Mouse (Mus musculus): Measurements from ENCODE around the gene Foxl1.

Gene Foxl1

GRCm38 (mm10) chr8:121093496-121093895, 34.2 kb upstream of the Foxl1 start:
- no peak for DNase-seq (ENCODE audit: low read depth)

DNA sequence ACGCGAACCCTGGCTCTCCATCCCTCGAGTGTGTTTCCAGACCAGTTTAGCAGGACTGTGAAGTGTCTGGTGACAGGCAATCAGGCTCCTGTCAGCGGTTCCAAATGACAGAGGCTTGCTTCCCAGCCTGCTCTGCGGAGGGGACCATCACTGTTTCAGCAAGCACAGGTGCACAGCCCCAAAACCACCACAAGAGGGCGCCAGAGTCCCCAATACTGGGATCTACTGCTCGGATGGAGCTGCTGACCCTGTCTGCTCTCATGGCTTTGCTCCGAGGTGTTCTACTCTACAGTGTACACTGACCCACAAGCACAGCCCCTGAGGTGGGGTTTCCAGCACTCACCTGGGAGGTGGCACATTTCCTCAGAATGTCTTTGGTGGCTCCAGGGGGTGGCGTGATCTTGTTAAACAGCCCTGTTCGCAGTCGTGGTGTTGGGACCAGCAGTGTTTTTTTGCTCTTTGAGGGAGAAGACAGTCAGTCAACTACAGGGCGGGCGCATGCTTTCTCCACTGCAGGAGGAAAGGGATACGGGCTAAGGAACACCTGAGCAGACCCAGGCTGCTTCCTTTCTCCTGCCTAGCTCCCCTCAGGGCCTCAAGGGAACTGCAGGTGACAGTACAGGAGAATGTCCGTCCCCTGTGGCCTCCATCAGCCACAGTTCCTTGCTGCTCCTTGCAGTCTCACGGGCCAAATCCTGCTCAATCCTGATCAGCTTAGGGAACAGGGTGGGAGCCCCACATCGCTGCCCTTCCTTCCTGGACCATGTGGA, 23.5 kb upstream of the Foxl1 start:
- DNase-seq (ENCODE audit: low read depth), result peak; percentile 66

- DNase-seq (ENCODE audit: low read depth), result peak; percentile 97
These were observed 19.8 kb upstream of the Foxl1 start, which contains the start of gene Mthfsd for GRCm38 (mm10) chr8:121107668-121108656. TSS of gene Mthfsd (minus strand) at chr8:121108392.

- DNase-seq (ENCODE audit: low read depth), result no peak
These were observed 19.1 kb upstream of the Foxl1 start for GRCm38 (mm10) chr8:121108657-121109056.

GRCm38 (mm10) chr8:121111145-121111907, 16.4 kb upstream of the Foxl1 start:
- DNase-seq (ENCODE audit: low read depth), result no peak

DNA sequence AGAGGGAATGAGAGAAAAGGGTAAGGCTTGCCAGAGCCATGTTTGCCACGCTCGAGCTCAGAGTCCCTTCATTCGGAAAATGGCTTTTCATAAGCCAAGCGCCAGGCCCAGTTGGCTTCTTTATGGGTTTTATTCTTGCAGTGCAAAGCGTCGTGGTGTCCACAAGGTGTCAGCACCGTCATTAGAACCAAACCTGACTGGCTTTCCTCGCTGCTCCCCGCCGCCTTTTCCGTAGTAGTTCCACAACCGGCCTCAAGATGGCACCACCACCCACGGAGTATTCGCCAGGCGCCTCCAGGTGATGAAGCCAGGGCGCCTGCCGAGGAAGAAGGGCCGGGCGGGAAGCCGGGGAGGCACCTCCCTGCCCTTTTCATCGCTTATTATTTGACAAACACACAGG, 14.5 kb upstream of the Foxl1 start:
- peak; percentile 91 for DNase-seq (ENCODE audit: low read depth)

- no peak for DNase-seq (ENCODE audit: low read depth)
These were observed 12.6 kb upstream of the Foxl1 start for GRCm38 (mm10) chr8:121115136-121115535.

- no peak for DNase-seq (ENCODE audit: low read depth)
These were observed 11.8 kb upstream of the Foxl1 start, which contains the start of gene Foxc2 for GRCm38 (mm10) chr8:121115948-121116347. TSS of gene Foxc2 (plus strand) at chr8:121116171.

GRCm38 (mm10) chr8:121116591-121117185, 11.1 kb upstream of the Foxl1 start:
- no peak for DNase-seq (ENCODE audit: low read depth)

- DNase-seq (ENCODE audit: low read depth), result no peak
These were observed 10.5 kb upstream of the Foxl1 start for GRCm38 (mm10) chr8:121117186-121117651.

GRCm38 (mm10) chr8:121117906-121118305, 9.8 kb upstream of the Foxl1 start:
- DNase-seq (ENCODE audit: low read depth), result no peak

- DNase-seq (ENCODE audit: low read depth), result no peak
These were observed 8.9 kb upstream of the Foxl1 start for GRCm38 (mm10) chr8:121118634-121119420.

- DNase-seq (ENCODE audit: low read depth), result no peak
These were observed 7.9 kb upstream of the Foxl1 start for GRCm38 (mm10) chr8:121119635-121120455.

DNA sequence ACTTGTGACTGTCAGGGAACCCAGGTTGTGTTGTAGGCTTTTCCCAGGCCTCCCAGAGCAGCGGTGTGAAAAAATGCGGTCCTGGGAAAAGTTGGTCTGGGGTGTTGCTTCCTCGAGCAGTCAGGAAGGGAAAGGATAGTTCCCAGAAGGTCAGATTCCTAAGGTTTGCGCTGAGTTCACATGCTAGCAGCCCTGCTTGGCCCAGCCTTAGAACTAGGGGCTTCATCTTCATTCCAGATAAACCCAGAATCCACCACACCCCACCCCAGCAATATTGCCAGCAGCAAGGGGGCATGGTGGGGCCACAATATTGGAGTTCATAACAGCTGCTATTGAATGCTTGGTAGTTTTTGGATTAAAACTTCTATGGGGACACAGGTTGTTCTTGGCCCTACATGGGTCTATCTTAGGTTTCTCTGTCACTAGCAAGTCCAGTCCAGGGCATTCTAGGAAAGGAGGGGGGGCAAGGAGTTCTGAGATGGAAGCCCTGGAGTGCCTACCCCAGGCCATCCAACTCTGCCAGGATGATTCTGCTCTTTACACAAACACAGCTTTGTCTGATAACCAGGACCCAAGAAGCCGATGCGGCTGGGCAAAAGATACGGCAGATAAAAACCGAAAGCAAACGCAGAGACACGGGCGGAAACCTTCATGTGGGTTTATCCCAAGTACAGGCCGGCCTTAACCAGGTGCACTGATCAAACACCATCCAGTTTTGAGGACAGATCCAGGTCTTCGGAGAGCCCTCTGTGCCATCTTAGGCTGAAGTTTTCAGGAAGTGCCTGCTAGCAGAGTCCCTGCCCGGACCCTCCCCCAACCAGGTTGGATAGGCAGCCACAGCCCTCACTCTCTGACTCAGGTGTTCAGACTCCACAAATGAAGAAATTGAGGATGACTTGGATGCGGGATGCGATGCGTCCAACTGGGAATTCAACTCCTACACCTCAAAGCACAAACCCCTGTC, 7.0 kb upstream of the Foxl1 start:
- DNase-seq (ENCODE audit: low read depth), result no peak

GRCm38 (mm10) chr8:121121704-121122103, 6.0 kb upstream of the Foxl1 start:
- DNase-seq (ENCODE audit: low read depth), result no peak

GRCm38 (mm10) chr8:121122368-121122767, 5.4 kb upstream of the Foxl1 start:
- DNase-seq (ENCODE audit: low read depth), result no peak

DNA sequence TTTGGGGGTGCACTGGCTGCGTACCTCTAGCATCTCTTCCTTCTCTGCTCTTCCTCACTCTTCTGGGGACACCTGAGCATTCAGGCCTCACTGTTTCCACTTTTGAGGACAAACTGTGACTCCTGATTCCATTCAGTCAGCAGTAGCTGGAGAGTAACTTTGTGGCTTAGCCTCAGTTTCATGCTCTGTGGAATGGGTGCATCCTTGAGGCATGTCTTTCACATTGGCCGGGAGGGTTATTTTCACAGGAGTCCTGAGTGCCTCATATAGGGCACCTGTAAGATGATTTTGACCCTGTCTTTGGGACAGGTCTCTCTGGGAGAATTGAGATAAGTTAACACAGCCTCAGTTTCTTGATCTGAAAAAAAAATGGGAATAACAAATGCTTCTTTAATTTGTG, 4.6 kb upstream of the Foxl1 start:
- DNase-seq (ENCODE audit: low read depth), result no peak

DNA sequence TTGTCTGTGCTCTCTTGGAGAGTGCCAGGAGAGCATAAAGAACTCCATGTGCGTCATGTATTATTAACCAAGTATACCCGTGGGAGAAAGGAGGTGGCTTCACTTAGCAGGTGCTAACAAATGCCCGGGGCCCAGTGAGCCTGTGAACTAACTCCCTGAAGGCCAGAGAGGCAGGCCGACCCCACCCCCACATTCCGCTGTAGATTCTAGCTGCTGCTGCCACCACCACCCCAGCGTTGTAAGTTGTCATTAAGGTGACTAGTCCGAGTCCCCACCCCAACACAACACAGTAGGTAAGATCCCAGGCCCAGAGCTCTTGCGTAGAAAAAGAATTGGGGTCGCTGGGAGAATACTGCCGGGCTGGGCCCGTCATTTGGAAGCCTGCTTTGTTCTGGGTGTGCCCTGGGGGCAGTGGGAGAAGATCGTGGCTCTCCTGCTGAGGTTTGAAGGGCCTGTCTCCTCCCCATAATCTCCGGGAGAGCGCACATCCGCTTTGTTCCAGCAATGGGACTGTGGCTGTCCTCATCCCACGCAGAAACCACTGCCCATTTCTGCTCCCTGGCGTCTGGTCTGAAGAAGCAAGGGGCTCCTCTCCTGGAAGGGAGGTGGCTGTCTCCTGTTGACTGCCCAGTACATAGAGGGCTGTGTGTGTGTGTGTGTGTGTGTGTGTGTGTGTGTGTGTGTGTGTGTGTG, 3.0 kb upstream of the Foxl1 start:
- no peak for DNase-seq (ENCODE audit: low read depth)
